Mouse (Mus musculus) midbrain, embryonic 11.5 days (tissue): ENCODE measurements around the gene Jpt2. TPM values are rescaled to one million over a fixed set of nuclear protein-coding genes. Genes with fewer than 3 reads are reported as not detected.

Experiments
- ATAC-seq: fragments of 200-750 bp; cut with Nextera tagmentation; 2 replicates; pipeline ENCODE4 v1.8.0; 2017; ENCODE audit warnings: moderate TSS enrichment, moderate library complexity; ENCODE audit not compliant: low FRiP score
- DNase-seq: peaks from one replicate; pipeline ENCODE4 v3.0.0; 2015; ENCODE audit warnings: low spot score; ENCODE audit errors: missing footprints
- H3K27ac ChIP-seq: fragments of 300-500 bp; sonication (generic); 2 replicates; pipeline ENCODE4 v1.5.1; 2014; ENCODE audit warnings: low read depth, low read length
- H3K27me3 ChIP-seq: fragments of 300-500 bp; sonication (generic); 2 replicates; pipeline ENCODE4 v1.6.1; 2014; ENCODE audit warnings: mild to moderate bottlenecking, low read length, moderate library complexity, mixed read lengths; ENCODE audit not compliant: control insufficient read depth, insufficient read depth
- H3K36me3 ChIP-seq: fragments of 300-500 bp; sonication (generic); 2 replicates; pipeline ENCODE4 v1.6.1; 2014; ENCODE audit warnings: mild to moderate bottlenecking, low read length, moderate library complexity, mixed read lengths; ENCODE audit not compliant: control insufficient read depth, insufficient read depth
- H3K4me1 ChIP-seq: fragments of 300-500 bp; sonication (generic); 2 replicates; pipeline ENCODE4 v1.6.1; 2014; ENCODE audit warnings: low read length; ENCODE audit not compliant: control insufficient read depth, insufficient read depth
- H3K4me2 ChIP-seq: fragments of 300-500 bp; sonication (generic); 2 replicates; pipeline ENCODE4 v1.6.1; 2014; ENCODE audit warnings: mild to moderate bottlenecking, moderate library complexity
- H3K4me3 ChIP-seq: fragments of 300-500 bp; sonication (generic); 2 replicates; pipeline ENCODE4 v1.5.1; 2014; ENCODE audit warnings: low read depth, low read length
- H3K9ac ChIP-seq: fragments of 300-500 bp; sonication (generic); 2 replicates; pipeline ENCODE4 v1.6.1; 2014; ENCODE audit warnings: low read length
- H3K9me3 ChIP-seq: fragments of 300-500 bp; sonication (generic); 2 replicates; pipeline ENCODE4 v1.6.1; 2016; ENCODE audit warnings: low read length; ENCODE audit not compliant: control insufficient read depth
- WGBS: fragments of 180-500 bp; shearing (Covaris S2); extraction: QIAGEN DNeasy Blood & Tissue Kit; methylation state at CpG from one replicate; pipeline ENCODE4 v1.1.7; 2014; 5-methylcytosine and 5-hydroxymethylcytosine counted together
- polyA plus RNA-seq: library from polyadenylated mRNA; unstranded; fragments of >200 nt; fragmentation: Nextera tagmentation; extraction: Ambion mirVana; gene quantifications from 2 replicates; pipeline ENCODE4 v1.2.1, GENCODE M21; 2014

The Jpt2 gene
- polyA plus RNA-seq, 1 experiment from 2014 or later = 284 TPM

DNA sequence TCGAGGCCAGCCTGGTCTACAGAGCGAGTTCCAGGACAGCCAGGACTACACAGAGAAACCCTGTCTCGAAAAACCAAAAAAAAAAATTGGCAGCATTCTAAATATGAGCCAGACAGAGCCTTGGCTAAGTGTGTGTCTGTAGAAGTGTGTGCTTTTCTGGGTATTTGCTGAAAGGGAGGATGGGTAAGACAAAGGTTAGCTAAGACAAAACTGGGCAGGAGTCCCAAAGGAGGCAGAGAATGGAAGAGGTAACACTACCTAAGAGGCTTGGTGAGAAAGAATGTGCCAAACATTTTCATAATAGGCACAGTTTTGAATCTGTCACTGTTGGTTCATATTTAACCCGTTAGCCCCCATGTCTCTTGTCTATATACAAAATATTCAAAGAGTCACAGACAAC lies 28.1 kb downstream of the Jpt2 start:
- Histone ChIP-seq H3K4me1 (peaks cover 12% of the 10 kb centered on the region), H3K9me3 (no peaks in the 10 kb centered on the region), H3K9ac (no peak overlapping the region), H3K27me3 (no peaks in the 10 kb centered on the region), H3K4me3 (no peak overlapping the region), H3K36me3 (peaks cover 2% of the 10 kb centered on the region; the same call in 1 of the 2 replicates), H3K4me2 (no peak overlapping the region), H3K27ac (no peak overlapping the region)
- WGBS = 93% methylated on average over 4 of the region's 4 CpGs
- DNase-seq = no peak
- ATAC-seq = no peak

GRCm38 (mm10) chr17:24929506-24929905 lies 31.0 kb downstream of the Jpt2 start:
- ATAC-seq = no peak
- Histone ChIP-seq H3K36me3 (peaks cover 4% of the 10 kb centered on the region; the same call in 1 of the 2 replicates), H3K9ac (no peak overlapping the region), H3K4me1 (no peaks in the 10 kb centered on the region), H3K4me2 (no peak overlapping the region), H3K9me3 (no peaks in the 10 kb centered on the region), H3K4me3 (no peak overlapping the region), H3K27me3 (no peaks in the 10 kb centered on the region), H3K27ac (no peak overlapping the region)
- 94% methylated on average over 1 of the region's 1 CpGs for WGBS
- DNase-seq = no peak

GRCm38 (mm10) chr17:24923246-24923645 lies 37.2 kb downstream of the Jpt2 start:
- Histone ChIP-seq H3K9ac (no peak overlapping the region), H3K27ac (no peak overlapping the region), H3K4me1 (no peaks in the 10 kb centered on the region), H3K4me3 (no peak overlapping the region), H3K9me3 (no peaks in the 10 kb centered on the region), H3K4me2 (no peak overlapping the region), H3K27me3 (no peaks in the 10 kb centered on the region), H3K36me3 (peaks cover 13% of the 10 kb centered on the region)
- 97% methylated on average over 1 of the region's 1 CpGs for WGBS
- no peak for DNase-seq
- no peak for ATAC-seq

DNA sequence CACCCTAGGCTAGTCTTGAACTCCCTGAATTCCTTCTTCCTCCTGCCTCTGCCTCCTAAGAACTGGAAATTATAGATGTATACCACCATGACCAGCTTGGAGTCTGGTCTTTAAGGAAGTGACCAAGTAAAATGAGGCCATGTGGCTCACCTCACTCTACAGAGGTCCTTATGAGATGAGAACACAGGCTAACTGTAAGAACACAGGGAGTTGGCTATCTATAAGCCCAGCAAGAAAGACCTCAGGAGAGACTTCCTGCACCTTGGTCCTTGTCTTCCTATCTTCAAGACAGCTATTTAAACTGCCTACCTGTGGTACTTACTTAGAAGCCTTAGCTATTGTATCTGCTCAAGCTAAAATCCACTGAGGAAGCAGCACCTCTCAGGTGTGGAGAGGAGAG lies 46.5 kb downstream of the Jpt2 start:
- H3K4me2 ChIP-seq = no peak overlapping the region
- H3K4me3 ChIP-seq = no peak overlapping the region
- peaks cover 33% of the 10 kb centered on the region for H3K36me3 ChIP-seq
- no peaks in the 10 kb centered on the region for H3K4me1 ChIP-seq
- DNase-seq (no peak), ATAC-seq (no peak)
- no peaks in the 10 kb centered on the region for H3K27me3 ChIP-seq
- no peak overlapping the region for H3K9ac ChIP-seq
- no peaks in the 10 kb centered on the region for H3K9me3 ChIP-seq
- no peak overlapping the region for H3K27ac ChIP-seq

DNA sequence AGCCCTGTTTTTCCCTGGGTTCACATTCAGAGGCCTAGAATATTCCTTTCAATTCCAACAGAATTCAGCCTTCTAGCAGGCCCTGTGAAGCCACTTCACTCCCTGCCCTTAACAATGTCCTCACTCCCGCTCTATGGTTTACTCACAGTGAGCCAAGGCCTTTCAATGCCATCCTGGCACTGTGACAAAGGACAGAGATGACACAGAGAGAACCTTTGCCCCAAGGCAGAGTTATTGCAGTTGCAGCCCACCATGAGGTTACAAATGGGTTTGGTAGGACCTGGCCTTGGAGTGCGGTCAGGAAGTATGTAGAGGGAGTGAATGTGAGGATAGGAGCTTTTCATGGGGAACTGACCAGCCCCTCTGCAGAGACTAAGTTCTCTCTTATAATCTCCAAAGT lies 52.9 kb downstream of the Jpt2 start:
- H3K27ac ChIP-seq = no peak overlapping the region
- H3K4me2 ChIP-seq = no peak overlapping the region
- H3K4me3 ChIP-seq = no peak overlapping the region
- DNase-seq = no peak
- 98% methylated on average over 2 of the region's 2 CpGs for WGBS
- no peak overlapping the region for H3K9ac ChIP-seq
- ATAC-seq = no peak
- peaks cover 40% of the 10 kb centered on the region for H3K36me3 ChIP-seq
- H3K27me3 ChIP-seq = no peaks in the 10 kb centered on the region
- H3K9me3 ChIP-seq = no peaks in the 10 kb centered on the region
- H3K4me1 ChIP-seq = no peaks in the 10 kb centered on the region

- no peak overlapping the region for H3K4me2 ChIP-seq
- no peak overlapping the region for H3K4me3 ChIP-seq
- DNase-seq = no peak
- H3K9ac ChIP-seq = no peak overlapping the region
- ATAC-seq = no peak
- 95% methylated on average over 9 of the region's 9 CpGs for WGBS
- no peaks in the 10 kb centered on the region for H3K27me3 ChIP-seq
- H3K36me3 ChIP-seq = peaks cover 45% of the 10 kb centered on the region
- H3K9me3 ChIP-seq = no peaks in the 10 kb centered on the region
- H3K27ac ChIP-seq = no peak overlapping the region
- no peaks in the 10 kb centered on the region for H3K4me1 ChIP-seq
Measured at GRCm38 (mm10) chr17:24903767-24904166, 56.7 kb downstream of the Jpt2 start.

DNA sequence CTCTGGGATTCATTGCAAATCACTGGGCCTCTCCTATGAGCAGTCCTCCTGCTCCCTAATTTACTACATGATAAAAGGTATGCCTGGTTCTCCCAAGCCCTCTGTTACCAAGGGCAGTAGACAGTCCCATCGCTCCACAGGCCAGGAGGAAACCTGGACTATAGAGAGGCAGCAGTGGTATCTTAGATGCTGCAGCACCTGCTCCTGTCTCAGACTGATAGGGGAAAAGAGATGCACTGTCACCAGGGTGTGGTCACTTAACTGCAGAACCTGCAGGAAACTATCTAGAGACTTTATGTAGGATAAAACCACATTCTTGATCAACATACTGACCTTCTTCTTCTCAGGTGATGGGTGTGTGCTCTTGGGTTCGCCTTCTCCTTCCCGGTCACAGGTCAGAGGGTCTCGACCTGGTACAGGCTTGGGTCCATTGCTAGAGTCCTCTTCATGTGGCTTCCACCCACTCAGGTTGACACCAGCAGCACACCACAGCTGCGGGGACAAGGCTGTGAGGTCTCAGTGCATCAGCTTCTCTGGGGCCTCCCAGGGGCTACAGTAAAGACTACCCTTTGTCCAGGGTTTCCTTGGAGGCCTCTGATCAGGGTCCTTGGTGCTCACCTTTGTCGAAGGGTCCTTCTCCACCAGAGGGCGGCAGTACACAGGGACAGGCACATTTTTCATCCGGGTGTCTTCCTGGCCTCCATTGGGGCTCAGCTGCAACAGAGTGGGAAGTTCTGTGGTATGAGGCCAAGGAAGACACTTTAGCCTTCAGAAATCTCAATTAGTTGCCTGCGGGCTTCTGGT lies 57.6 kb downstream of the Jpt2 start:
- WGBS = 72% methylated on average over 9 of the region's 9 CpGs

DNA sequence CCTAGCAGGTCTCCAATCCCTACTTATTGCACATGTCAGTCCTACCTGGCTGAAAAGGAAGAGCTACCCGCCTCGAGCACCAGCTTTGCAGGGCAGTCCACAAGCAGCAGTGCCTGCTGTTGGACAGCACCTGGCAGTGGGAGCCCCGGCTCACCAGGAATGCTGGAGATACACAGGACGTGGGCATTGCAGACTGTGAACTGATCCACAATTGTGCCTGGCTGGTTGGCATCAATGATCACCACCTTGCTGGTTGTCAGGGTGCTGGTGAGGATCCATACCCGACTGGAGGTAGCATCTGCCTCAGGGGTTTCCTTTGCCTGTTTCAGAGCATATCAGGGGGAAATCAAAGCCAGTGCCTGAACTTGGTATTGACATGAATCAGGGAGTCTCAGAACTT lies 58.4 kb downstream of the Jpt2 start:
- Histone ChIP-seq H3K9ac (no peak overlapping the region), H3K4me2 (no peak overlapping the region), H3K4me3 (no peak overlapping the region), H3K36me3 (peaks cover 46% of the 10 kb centered on the region), H3K27ac (no peak overlapping the region), H3K9me3 (no peaks in the 10 kb centered on the region), H3K4me1 (peaks cover 4% of the 10 kb centered on the region), H3K27me3 (no peaks in the 10 kb centered on the region)
- 89% methylated on average over 5 of the region's 5 CpGs for WGBS
- ATAC-seq (no peak), DNase-seq (no peak)

More for the DNA sequence above, 57.6 kb downstream of the Jpt2 start:
- no peaks in the 10 kb centered on the region for H3K9me3 ChIP-seq
- H3K4me2 ChIP-seq = no peak overlapping the region
- no peak overlapping the region for H3K9ac ChIP-seq
- no peak for DNase-seq
- no peak overlapping the region for H3K27ac ChIP-seq
- peaks cover under 1% of the 10 kb centered on the region; the same call in 1 of the 2 replicates for H3K4me1 ChIP-seq
- peaks cover 50% of the 10 kb centered on the region for H3K36me3 ChIP-seq
- H3K4me3 ChIP-seq = no peak overlapping the region
- H3K27me3 ChIP-seq = no peaks in the 10 kb centered on the region
- ATAC-seq = no peak

- H3K4me3 ChIP-seq = no peak overlapping the region
- H3K36me3 ChIP-seq = peaks cover 40% of the 10 kb centered on the region
- DNase-seq = no peak
- no peak overlapping the region for H3K27ac ChIP-seq
- no peak for ATAC-seq
- H3K4me2 ChIP-seq = no peak overlapping the region
- H3K27me3 ChIP-seq = no peaks in the 10 kb centered on the region
- WGBS = 94% methylated on average over 6 of the region's 6 CpGs
- H3K4me1 ChIP-seq = peaks cover 17% of the 10 kb centered on the region
- no peaks in the 10 kb centered on the region for H3K9me3 ChIP-seq
- no peak overlapping the region for H3K9ac ChIP-seq
Measured at GRCm38 (mm10) chr17:24900014-24900413, 60.5 kb downstream of the Jpt2 start.
